Mouse (Mus musculus) forebrain, embryonic 15.5 days (tissue): ENCODE results near the gene Lrig1. TPM values are rescaled to one million over a fixed set of nuclear protein-coding genes. Genes with fewer than 3 reads are reported as not detected.
"Not testable (repeated sequence)": the region's sequence is repeated elsewhere in the genome, so short reads cannot be mapped to it uniquely, and the experiment has no call there.

Experiments
- ATAC-seq: fragments of 200-750 bp; cut with Nextera tagmentation; replicated peaks from 2 replicates; pipeline ENCODE4 v1.8.0; 2017; ENCODE audit warnings: mild to moderate bottlenecking, moderate TSS enrichment, moderate library complexity
- H3K27ac ChIP-seq: fragments of 300-500 bp; sonication (generic); replicated peaks from 2 replicates; pipeline ENCODE4 v1.5.1; 2015; ENCODE audit warnings: mild to moderate bottlenecking, inconsistent platforms
- H3K27me3 ChIP-seq: fragments of 300-500 bp; sonication (generic); 2 replicates; pipeline ENCODE4 v1.6.1; 2015; ENCODE audit warnings: inconsistent platforms
- H3K36me3 ChIP-seq: fragments of 300-500 bp; sonication (generic); 2 replicates; pipeline ENCODE4 v1.6.1; 2015; ENCODE audit warnings: mild to moderate bottlenecking, inconsistent platforms
- H3K4me1 ChIP-seq: fragments of 300-500 bp; sonication (generic); 2 replicates; pipeline ENCODE4 v1.6.1; 2015; ENCODE audit warnings: inconsistent platforms
- H3K4me2 ChIP-seq: fragments of 300-500 bp; sonication (generic); replicated peaks from 2 replicates; pipeline ENCODE4 v1.6.1; 2015; ENCODE audit warnings: mild to moderate bottlenecking, inconsistent platforms
- H3K4me3 ChIP-seq: fragments of 300-500 bp; sonication (generic); 2 replicates; pipeline ENCODE4 v1.5.1; 2015; ENCODE audit warnings: mild to moderate bottlenecking, inconsistent platforms
- H3K9ac ChIP-seq: fragments of 300-500 bp; sonication (generic); replicated peaks from 2 replicates; pipeline ENCODE4 v1.6.1; 2015; ENCODE audit warnings: mild to moderate bottlenecking, inconsistent platforms
- H3K9me3 ChIP-seq: fragments of 300-500 bp; sonication (generic); 2 replicates; pipeline ENCODE4 v1.6.1; 2016; ENCODE audit warnings: inconsistent platforms
- WGBS: fragments of 180-500 bp; shearing (Covaris S2); methylation state at CpG from one replicate; pipeline ENCODE4 v1.1.7; 2015; ENCODE audit warnings: mixed read lengths; 5-methylcytosine and 5-hydroxymethylcytosine counted together
- microRNA-seq: library from miRNA; unstranded; fragments of <30 nt; microRNA quantifications from one replicate; pipeline ENCODE4, GENCODE M21; 2016
- polyA plus RNA-seq: library from polyadenylated mRNA; unstranded; fragments of >200 nt; fragmentation: Nextera tagmentation; extraction: Ambion mirVana; gene quantifications from 2 replicates; pipeline ENCODE4 v1.2.1, GENCODE M21; 2015

The Lrig1 gene
- polyA plus RNA-seq, 1 experiment from 2014 or later, result 9.8 TPM

DNA sequence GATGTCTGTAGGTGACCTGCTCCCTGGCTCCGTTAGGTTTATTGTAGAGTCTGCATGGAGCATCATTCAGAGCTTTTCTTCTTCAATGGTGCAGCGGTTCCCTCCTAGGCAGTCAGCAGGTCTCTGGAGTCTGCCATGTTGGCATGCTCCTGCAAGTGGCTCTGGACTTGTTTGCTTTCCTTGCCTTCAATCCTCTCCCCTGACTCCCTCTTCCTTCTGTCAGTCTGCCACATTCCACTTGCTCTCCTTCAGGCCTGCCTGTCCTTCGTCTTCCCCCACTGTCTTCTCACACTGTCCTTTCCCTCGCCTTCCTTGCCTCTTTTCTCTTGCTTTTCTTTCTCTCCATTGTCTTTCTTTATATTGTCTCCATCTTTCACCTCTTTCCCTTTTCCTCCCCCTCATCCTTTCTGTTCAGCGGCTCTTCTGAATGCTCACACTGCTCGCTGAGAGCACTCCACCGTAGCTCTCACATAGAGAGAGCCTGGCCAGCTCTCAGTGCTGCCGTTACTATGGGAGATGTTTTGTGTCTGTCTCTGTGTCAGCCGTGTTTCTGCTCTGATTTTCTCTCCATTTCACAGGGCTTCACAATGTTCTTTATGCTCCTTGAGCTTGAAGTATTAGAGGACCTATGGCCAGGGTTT, 124.3 kb downstream of the Lrig1 start:
- peak overlapping the region; percentile 49 for H3K27ac ChIP-seq
- no peak overlapping the region for H3K4me2 ChIP-seq
- peaks cover 26% of the 10 kb centered on the region for H3K4me1 ChIP-seq
- ATAC-seq, result peak; percentile 53; the same call in 1 of the 2 replicates
- no peaks in the 10 kb centered on the region for H3K36me3 ChIP-seq
- 24% methylated on average over 9 of the region's 9 CpGs for WGBS
- H3K27me3 ChIP-seq, result no peaks in the 10 kb centered on the region
- no peaks in the 10 kb centered on the region for H3K9me3 ChIP-seq
- H3K4me3 ChIP-seq, result no peak overlapping the region
- no peak overlapping the region for H3K9ac ChIP-seq

DNA sequence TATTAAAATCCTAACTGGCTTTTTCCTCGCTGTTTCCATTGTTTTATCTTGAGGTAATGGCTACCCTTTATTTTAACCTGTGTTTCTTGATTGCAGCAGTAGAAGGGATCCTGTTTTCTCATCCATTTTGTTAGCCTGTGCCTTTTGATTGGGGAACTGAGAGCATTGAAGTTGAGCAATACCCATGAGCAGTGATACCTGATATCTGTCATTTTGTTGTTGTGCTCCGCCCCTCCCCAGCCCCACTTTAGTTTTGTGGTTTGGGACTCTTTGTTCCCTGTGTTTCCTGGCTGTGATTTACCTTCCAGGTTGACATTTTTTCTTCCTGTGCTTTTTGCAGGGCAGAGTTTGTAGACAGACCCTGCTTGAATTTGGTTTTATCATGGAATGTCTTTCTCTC, 131.9 kb downstream of the Lrig1 start:
- H3K9ac ChIP-seq, result no peak overlapping the region
- H3K9me3 ChIP-seq, result no peaks in the 10 kb centered on the region
- no peak for ATAC-seq
- H3K4me1 ChIP-seq, result no peaks in the 10 kb centered on the region
- H3K4me3 ChIP-seq, result no peak overlapping the region
- 90% methylated on average over 2 of the region's 2 CpGs for WGBS
- H3K4me2 ChIP-seq, result no peak overlapping the region
- H3K27me3 ChIP-seq, result no peaks in the 10 kb centered on the region
- H3K36me3 ChIP-seq, result no peaks in the 10 kb centered on the region
- no peak overlapping the region for H3K27ac ChIP-seq

GRCm38 (mm10) chr6:94565766-94566165, 134.2 kb downstream of the Lrig1 start:
- Histone ChIP-seq H3K27me3 (no peaks in the 10 kb centered on the region), H3K4me1 (no peaks in the 10 kb centered on the region), H3K4me3 (no peak overlapping the region), H3K27ac (no peak overlapping the region), H3K9me3 (no peaks in the 10 kb centered on the region), H3K36me3 (no peaks in the 10 kb centered on the region), H3K9ac (no peak overlapping the region), H3K4me2 (no peak overlapping the region)
- no peak for ATAC-seq
- 95% methylated on average over 2 of the region's 2 CpGs for WGBS

- 61% methylated on average over 8 of the region's 8 CpGs for WGBS
- no peak overlapping the region for H3K27ac ChIP-seq
- H3K4me2 ChIP-seq, result no peak overlapping the region
- no peaks in the 10 kb centered on the region for H3K4me1 ChIP-seq
- ATAC-seq, result no peak
- H3K9me3 ChIP-seq, result no peaks in the 10 kb centered on the region
- no peak overlapping the region for H3K4me3 ChIP-seq
- H3K36me3 ChIP-seq, result no peaks in the 10 kb centered on the region
- H3K27me3 ChIP-seq, result no peaks in the 10 kb centered on the region
- H3K9ac ChIP-seq, result no peak overlapping the region
Measured at GRCm38 (mm10) chr6:94563203-94563940, 136.6 kb downstream of the Lrig1 start.

GRCm38 (mm10) chr6:94561346-94561745, 138.6 kb downstream of the Lrig1 start:
- no peak for ATAC-seq
- whole genome bisulfite sequencing, result 70% methylated on average over 1 of the region's 1 CpGs
- no peaks in the 10 kb centered on the region for H3K36me3 ChIP-seq
- no peaks in the 10 kb centered on the region for H3K4me1 ChIP-seq
- no peaks in the 10 kb centered on the region for H3K27me3 ChIP-seq
- H3K27ac ChIP-seq, result no peak overlapping the region
- no peak overlapping the region for H3K9ac ChIP-seq
- H3K4me2 ChIP-seq, result no peak overlapping the region
- no peaks in the 10 kb centered on the region for H3K9me3 ChIP-seq
- H3K4me3 ChIP-seq, result no peak overlapping the region

GRCm38 (mm10) chr6:94560896-94561295, 139.1 kb downstream of the Lrig1 start:
- Histone ChIP-seq H3K27ac (no peak overlapping the region), H3K4me1 (no peaks in the 10 kb centered on the region), H3K4me2 (no peak overlapping the region), H3K27me3 (no peaks in the 10 kb centered on the region), H3K9me3 (no peaks in the 10 kb centered on the region), H3K4me3 (no peak overlapping the region), H3K36me3 (no peaks in the 10 kb centered on the region), H3K9ac (no peak overlapping the region)
- no peak for ATAC-seq
- 90% methylated on average over 1 of the region's 1 CpGs for WGBS

DNA sequence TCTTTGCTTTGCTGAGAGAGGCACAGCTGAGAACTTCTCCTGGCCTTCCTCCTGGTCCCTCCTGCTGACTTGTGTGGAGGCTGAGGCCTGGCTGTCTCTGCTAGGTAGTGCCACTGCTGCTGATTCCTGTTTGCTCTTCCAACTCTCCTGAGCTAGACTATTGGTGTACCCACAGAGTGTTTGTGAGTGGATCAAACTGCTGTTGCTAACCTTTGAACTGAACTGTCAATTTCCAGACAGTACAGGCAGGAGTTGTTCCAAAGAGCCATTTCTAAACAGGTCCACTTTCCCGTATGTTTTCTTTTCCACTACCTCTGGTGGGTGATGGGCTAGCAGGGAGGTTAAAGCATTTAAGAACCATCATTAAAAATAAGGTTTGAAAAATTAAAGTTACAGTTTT, 141.4 kb downstream of the Lrig1 start:
- WGBS, result 73% methylated on average over 1 of the region's 1 CpGs
- not testable (repeated sequence) for H3K4me1 ChIP-seq, H3K4me3 ChIP-seq, H3K9me3 ChIP-seq, H3K36me3 ChIP-seq, H3K9ac ChIP-seq, H3K4me2 ChIP-seq, ATAC-seq, H3K27ac ChIP-seq, H3K27me3 ChIP-seq

Small RNAs within 50 kb of the gene (microRNA-seq; reads per million reads assigned to microRNA genes)
- not detected for gene Mir7041

Other genes starting within 250 kb of the Lrig1 start
- 8.1 and 9.1 TPM in 2 replicates for gene Slc25a26, start 199.8 kb downstream of the Lrig1 start, polyA plus RNA-seq